Mouse (Mus musculus) liver, adult 2 months (tissue): ENCODE results near the gene Sart3. TPM values are rescaled to one million over a fixed set of nuclear protein-coding genes. Genes with fewer than 3 reads are reported as not detected.
"Not testable (repeated sequence)": the region's sequence is repeated elsewhere in the genome, so short reads cannot be mapped to it uniquely, and the experiment has no call there.

Source experiments
- DNase-seq: peaks from one replicate; pipeline ENCODE4 v3.0.0-alpha.2; 2011; ENCODE audit warnings: low read depth, low spot score; ENCODE audit errors: extremely low read depth
- H3K27ac ChIP-seq: fragments of 200-500 bp; replicated peaks from 2 replicates; pipeline ENCODE4 v1.5.1; 2012; ENCODE audit warnings: low read depth, mild to moderate bottlenecking, control low read depth, inconsistent platforms, low read length; ENCODE audit not compliant: insufficient read depth
- H3K27me3 ChIP-seq: fragments of 200-500 bp; 2 replicates; pipeline ENCODE4 v1.6.1; 2012; ENCODE audit warnings: mild to moderate bottlenecking, moderate library complexity, low read length, inconsistent platforms; ENCODE audit not compliant: control insufficient read depth, insufficient read depth
- H3K36me3 ChIP-seq: fragments of 200-500 bp; 2 replicates; pipeline ENCODE4 v1.6.1; 2012; ENCODE audit warnings: low read length, inconsistent platforms; ENCODE audit not compliant: control insufficient read depth, insufficient read depth
- H3K4me1 ChIP-seq: fragments of 200-500 bp; 2 replicates; pipeline ENCODE4 v1.6.1; 2011; ENCODE audit warnings: low read length; ENCODE audit not compliant: control insufficient read depth, insufficient read depth
- H3K4me3 ChIP-seq: fragments of 200-500 bp; 2 replicates; pipeline ENCODE4 v1.5.1; 2011; ENCODE audit warnings: low read depth, mild to moderate bottlenecking, control low read depth, low read length, moderate library complexity; ENCODE audit not compliant: insufficient read depth
- H3K79me2 ChIP-seq: fragments of 200-500 bp; 2 replicates; pipeline ENCODE4 v1.6.1; 2012; ENCODE audit warnings: inconsistent platforms, mild to moderate bottlenecking, low read length, moderate library complexity; ENCODE audit not compliant: control insufficient read depth, insufficient read depth
- H3K9ac ChIP-seq: fragments of 200-500 bp; 2 replicates; pipeline ENCODE4 v1.6.1; 2012; ENCODE audit warnings: low read depth, mild to moderate bottlenecking, control low read depth, inconsistent platforms, low read length
- CTCF ChIP-seq: fragments of 200-500 bp; IDR thresholded peaks from 2 replicates; pipeline ENCODE4 v1.5.1; 2011; ENCODE audit warnings: low read depth, low read length, control low read depth
- POLR2A ChIP-seq: fragments of 200-500 bp; IDR thresholded peaks from 2 replicates; pipeline ENCODE4 v1.6.1; 2011; ENCODE audit warnings: low read length, control low read depth; ENCODE audit not compliant: insufficient read depth; ENCODE audit errors: extremely low read depth
- WGBS: fragments of 180-500 bp; shearing (Covaris S2); methylation state at CpG from one replicate; pipeline ENCODE4 v1.1.7; 2018; 5-methylcytosine and 5-hydroxymethylcytosine counted together
- polyA plus RNA-seq: library from polyadenylated mRNA; depleted of rRNA; stranded (reverse); fragments of >200 nt; gene quantifications from 2 replicates; pipeline ENCODE4 v1.2.3, GENCODE M21; 2012
- total RNA-seq: library from RNA; depleted of rRNA; stranded (reverse); fragments of >200 nt; gene quantifications from 2 replicates; pipeline ENCODE4 v1.2.3, GENCODE M21; 2014

Sart3 gene
- total and polyA plus RNA-seq, 2 experiments, result 6.0 to 9.0 TPM

DNA sequence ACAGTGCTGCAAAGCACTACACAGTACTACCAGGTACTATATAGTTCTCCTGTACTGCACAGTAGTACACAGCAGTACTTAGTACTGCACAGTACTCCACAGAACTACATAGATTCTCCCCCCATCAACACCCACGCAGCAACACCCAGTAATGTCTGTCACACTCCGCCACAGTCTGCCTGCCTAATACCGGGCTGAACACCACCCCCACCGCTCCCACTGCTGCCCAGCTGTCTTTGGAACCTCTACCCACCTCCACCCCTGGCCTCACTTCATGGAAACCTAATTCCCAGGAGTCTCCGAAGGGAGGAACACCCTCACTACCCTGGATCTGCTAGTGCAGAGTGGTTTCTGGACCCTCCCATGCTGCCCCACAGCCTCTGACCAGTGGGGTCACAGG lies 8.5 kb upstream of the Sart3 start:
- Histone ChIP-seq H3K27ac (no peak overlapping the region), H3K9ac (no peak overlapping the region), H3K36me3 (peaks cover 8% of the 10 kb centered on the region; the same call in 1 of the 2 replicates), H3K27me3 (no peaks in the 10 kb centered on the region), H3K79me2 (no peaks in the 10 kb centered on the region), H3K4me1 (no peaks in the 10 kb centered on the region), H3K4me3 (no peak overlapping the region)
- no peak for DNase-seq
- no peak for TF ChIP-seq POLR2A
- no peak for TF ChIP-seq CTCF
- WGBS, result 89% methylated on average over 5 of the region's 5 CpGs

DNA sequence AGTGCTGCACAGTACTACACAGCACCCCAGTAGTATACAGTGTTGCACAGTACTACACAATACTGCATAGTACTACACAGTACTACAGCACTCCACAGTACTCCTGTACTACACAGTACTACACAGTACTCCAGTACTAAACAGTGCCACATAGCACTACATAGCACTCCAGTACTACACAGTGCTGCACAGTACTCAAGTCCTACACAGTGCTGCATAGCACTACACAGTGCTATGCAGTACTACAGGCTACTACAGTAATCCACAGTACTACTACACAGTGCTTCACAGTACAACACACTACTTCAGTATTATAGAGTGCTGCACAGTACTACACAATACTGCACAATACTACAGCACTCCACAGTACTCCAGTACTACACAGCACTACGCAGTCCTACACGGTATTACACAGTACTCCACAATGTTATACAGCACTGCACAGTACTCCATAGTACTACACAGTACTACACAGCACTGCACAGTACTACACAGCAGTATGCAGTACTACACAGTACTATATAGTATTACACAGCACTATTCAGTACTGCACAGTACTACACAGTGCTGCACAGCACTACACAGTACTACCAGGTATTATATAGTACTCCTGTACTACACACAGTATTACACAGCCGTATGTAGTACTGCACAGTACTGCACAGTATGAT lies 7.9 kb upstream of the Sart3 start:
- Histone ChIP-seq H3K79me2 (no peaks in the 10 kb centered on the region), H3K9ac (no peak overlapping the region), H3K27ac (no peak overlapping the region), H3K36me3 (peaks cover 8% of the 10 kb centered on the region; the same call in 1 of the 2 replicates), H3K4me1 (no peaks in the 10 kb centered on the region), H3K27me3 (no peaks in the 10 kb centered on the region), H3K4me3 (no peak overlapping the region)
- DNase-seq, result no peak
- WGBS, result 96% methylated on average over 3 of the region's 3 CpGs
- TF ChIP-seq CTCF, result no peak
- TF ChIP-seq POLR2A, result no peak

DNA sequence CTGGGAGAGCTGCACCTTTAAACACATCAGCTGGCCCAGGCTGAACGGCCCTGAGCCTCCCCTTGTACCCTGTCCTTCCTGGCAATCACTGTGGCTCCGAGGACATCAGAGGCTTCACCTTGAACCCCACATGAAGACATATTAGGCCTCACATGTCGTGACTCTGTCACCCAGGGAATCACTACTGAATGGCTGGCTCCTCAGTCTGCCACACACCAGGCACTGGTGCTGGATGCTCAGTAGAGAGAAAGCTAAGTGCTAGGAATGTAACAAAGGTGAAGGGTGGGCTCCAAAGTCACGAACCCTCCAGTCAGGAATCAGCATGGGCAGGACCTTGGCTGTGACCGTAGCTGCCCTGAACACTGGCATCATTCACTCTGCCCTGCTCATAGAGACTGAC lies 7.3 kb upstream of the Sart3 start:
- Histone ChIP-seq H3K79me2 (no peaks in the 10 kb centered on the region), H3K36me3 (peaks cover 13% of the 10 kb centered on the region; the same call in 1 of the 2 replicates), H3K27me3 (no peaks in the 10 kb centered on the region), H3K4me1 (no peaks in the 10 kb centered on the region), H3K27ac (no peak overlapping the region), H3K9ac (no peak overlapping the region), H3K4me3 (no peak overlapping the region)
- WGBS, result 68% methylated on average over 5 of the region's 5 CpGs
- DNase-seq, result no peak
- TF ChIP-seq POLR2A (no peak), CTCF (no peak)

DNA sequence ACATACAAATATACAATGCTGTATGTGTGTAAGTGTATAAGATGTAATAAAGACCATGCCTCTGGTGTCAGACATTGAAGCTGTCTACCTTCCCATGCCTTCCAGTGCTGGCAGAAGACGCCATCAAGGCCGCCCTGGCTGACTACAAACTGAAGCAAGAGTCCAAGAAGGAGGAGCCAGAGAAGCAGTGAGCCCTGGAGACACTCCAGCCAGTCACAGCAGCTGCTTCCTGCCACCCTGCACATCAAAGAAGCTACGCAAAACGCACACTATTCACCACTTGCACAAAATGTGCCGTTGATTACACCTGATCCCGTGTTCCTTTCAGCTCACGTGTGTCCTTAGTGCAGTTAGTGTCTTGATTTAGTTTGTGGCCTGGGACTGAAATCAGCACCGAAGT lies 5.4 kb upstream of the Sart3 start:
- H3K79me2 ChIP-seq, H3K27me3 ChIP-seq, H3K4me3 ChIP-seq, DNase-seq, H3K4me1 ChIP-seq, H3K27ac ChIP-seq, H3K9ac ChIP-seq: not testable (repeated sequence)
- 86% methylated on average over 8 of the region's 8 CpGs for WGBS
- H3K36me3 ChIP-seq, result peaks cover 17% of the 10 kb centered on the region; the same call in 1 of the 2 replicates

DNA sequence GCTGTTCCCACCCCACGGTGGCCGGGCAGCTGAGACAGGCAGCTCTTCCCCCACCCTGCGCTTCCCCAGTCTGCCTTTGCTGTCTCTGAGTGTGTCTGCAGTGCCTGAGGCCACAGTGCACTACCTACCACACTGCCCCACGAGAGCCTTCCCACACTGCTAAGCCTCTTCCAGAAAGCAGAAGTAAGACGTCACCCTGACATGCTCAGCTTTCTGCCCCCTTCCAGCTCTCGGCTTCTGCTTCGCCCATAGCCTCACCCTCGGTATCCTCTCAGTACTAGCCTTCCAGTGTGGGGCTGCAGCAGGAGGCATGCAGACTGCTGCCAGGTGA lies 4.6 kb upstream of the Sart3 start:
- no peak overlapping the region for H3K9ac ChIP-seq
- no peaks in the 10 kb centered on the region for H3K79me2 ChIP-seq
- peaks cover 17% of the 10 kb centered on the region; the same call in 1 of the 2 replicates for H3K36me3 ChIP-seq
- 89% methylated on average over 8 of the region's 8 CpGs for whole genome bisulfite sequencing
- H3K27me3 ChIP-seq, result no peaks in the 10 kb centered on the region
- H3K27ac ChIP-seq, result no peak overlapping the region
- no peak for TF ChIP-seq POLR2A
- H3K4me3 ChIP-seq, result no peak overlapping the region
- H3K4me1 ChIP-seq, result no peaks in the 10 kb centered on the region
- peak; percentile 24 for DNase-seq

DNA sequence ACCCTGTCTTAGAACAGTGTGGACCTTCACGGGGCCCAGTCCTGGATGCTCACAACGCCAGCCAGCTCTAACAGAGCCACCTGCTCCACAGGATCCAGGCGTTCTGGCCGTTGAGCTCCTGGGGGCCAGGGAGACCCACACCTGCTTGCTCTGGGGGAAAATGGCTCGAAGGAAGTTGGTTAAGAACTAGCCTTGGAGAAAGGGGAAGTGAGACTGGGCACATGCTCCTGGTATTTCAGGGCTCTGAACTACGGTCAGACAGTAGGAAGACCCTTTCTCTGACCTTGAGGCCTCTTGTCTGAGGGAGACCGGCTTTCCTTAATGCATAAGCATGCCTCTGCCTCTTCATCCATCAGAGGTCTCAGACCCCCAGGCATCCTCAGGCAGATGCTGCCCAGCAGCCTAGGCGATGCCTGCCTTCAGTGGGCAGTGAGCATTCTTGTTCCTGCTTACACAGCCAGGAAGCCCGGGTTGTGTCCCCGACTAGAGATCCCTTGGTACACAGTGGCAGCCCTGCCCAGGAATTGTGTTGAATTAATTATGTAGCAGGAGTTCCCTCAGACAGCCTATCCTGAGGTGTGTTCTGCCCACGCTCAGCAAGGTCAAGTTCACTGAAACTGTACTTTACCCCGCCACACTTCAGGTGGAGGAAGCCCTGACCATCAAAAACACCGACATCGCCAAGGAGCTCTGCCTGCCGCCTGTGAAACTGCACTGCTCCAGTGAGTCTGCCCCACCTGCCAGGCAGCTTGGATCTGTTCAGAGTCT lies 4.0 kb upstream of the Sart3 start:
- H3K9ac ChIP-seq, result no peak overlapping the region
- peaks cover 17% of the 10 kb centered on the region; the same call in 1 of the 2 replicates for H3K36me3 ChIP-seq
- WGBS, result 84% methylated on average over 15 of the region's 15 CpGs
- H3K27me3 ChIP-seq, result no peaks in the 10 kb centered on the region
- TF ChIP-seq POLR2A (no peak), CTCF (no peak)
- no peak overlapping the region for H3K4me3 ChIP-seq
- no peaks in the 10 kb centered on the region for H3K4me1 ChIP-seq
- peak; percentile 19 for DNase-seq
- peaks cover 2% of the 10 kb centered on the region for H3K79me2 ChIP-seq
- no peak overlapping the region for H3K27ac ChIP-seq
